Mouse (Mus musculus) cortical plate, adult 2 months (tissue): ENCODE measurements around the gene Pcyt2. TPM values are rescaled to one million over a fixed set of nuclear protein-coding genes. Genes with fewer than 3 reads are reported as not detected.

Experiments used
- H3K27ac ChIP-seq: fragments of 200-500 bp; 2 replicates; pipeline ENCODE4 v1.5.1; 2012; ENCODE audit warnings: low read length, control low read depth, inconsistent platforms; ENCODE audit not compliant: insufficient read depth
- H3K4me1 ChIP-seq: fragments of 200-500 bp; 2 replicates; pipeline ENCODE4 v1.6.1; 2011; ENCODE audit warnings: low read length; ENCODE audit not compliant: control insufficient read depth, insufficient read depth
- H3K4me3 ChIP-seq: fragments of 200-500 bp; 2 replicates; pipeline ENCODE4 v1.5.1; 2011; ENCODE audit warnings: mild to moderate bottlenecking, low read length, control low read depth; ENCODE audit not compliant: insufficient read depth
- CTCF ChIP-seq: fragments of 200-500 bp; IDR thresholded peaks from 2 replicates; pipeline ENCODE4 v1.5.1; 2011; ENCODE audit warnings: mild to moderate bottlenecking, control low read depth, low read length; ENCODE audit not compliant: insufficient read depth; ENCODE audit errors: extremely low read depth
- POLR2A ChIP-seq: fragments of 200-500 bp; IDR thresholded peaks from 2 replicates; pipeline ENCODE4 v1.6.1; 2011; ENCODE audit warnings: mild to moderate bottlenecking, low read length, control low read depth; ENCODE audit not compliant: insufficient read depth; ENCODE audit errors: extremely low read depth
- polyA plus RNA-seq: library from polyadenylated mRNA; depleted of rRNA; stranded (reverse); fragments of >200 nt; gene quantifications from 2 replicates; pipeline ENCODE4 v1.2.3, GENCODE M21; 2012

Pcyt2 gene
- polyA plus RNA-seq, 1 experiment, result 281 TPM

DNA sequence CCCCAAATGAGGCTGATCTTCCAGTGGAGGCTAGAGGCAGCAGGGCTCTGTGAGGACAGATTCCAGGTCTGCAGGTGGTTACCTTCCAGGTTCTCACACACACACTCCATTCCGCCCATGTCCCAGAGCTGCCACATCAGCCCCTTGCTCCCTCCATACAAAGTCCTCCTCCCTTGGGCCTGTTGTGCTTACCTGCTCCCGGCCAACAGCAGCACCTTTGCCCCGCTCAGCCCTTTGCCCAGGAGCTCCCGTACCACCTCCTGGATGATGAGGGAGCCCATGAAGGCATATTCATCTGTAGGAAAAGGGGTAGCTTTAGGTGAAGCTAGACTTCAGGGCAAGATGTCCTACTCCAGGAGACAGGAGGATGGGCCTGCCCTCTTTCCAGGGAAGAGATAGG, 39.6 kb upstream of the Pcyt2 start:
- H3K4me3 ChIP-seq, result no peak overlapping the region
- H3K27ac ChIP-seq, result no peak overlapping the region
- TF ChIP-seq POLR2A (no peak), CTCF (no peak)
- H3K4me1 ChIP-seq, result no peaks in the 10 kb centered on the region

- Histone ChIP-seq H3K4me1 (no peaks in the 10 kb centered on the region), H3K4me3 (no peak overlapping the region), H3K27ac (no peak overlapping the region)
- no peak for TF ChIP-seq POLR2A
- no peak for TF ChIP-seq CTCF
These were observed 37.0 kb upstream of the Pcyt2 start for GRCm38 (mm10) chr11:120654741-120655140.

- Histone ChIP-seq H3K4me1 (no peaks in the 10 kb centered on the region), H3K4me3 (no peak overlapping the region), H3K27ac (no peak overlapping the region)
- TF ChIP-seq CTCF, result 0 out of 2 replicates have a peak, but pooled peaks have one; percentile 16
- no peak for TF ChIP-seq POLR2A
These were observed 34.1 kb upstream of the Pcyt2 start for GRCm38 (mm10) chr11:120651872-120652271.

GRCm38 (mm10) chr11:120648001-120648476, 30.3 kb upstream of the Pcyt2 start, which contains the start of gene Myadml2:
Myadml2 (minus strand) TSS chr11:120648158.
- peak within 1 kb of the TSS; percentile 78 for H3K4me3 ChIP-seq
- TF ChIP-seq CTCF (no peak), POLR2A (peak; percentile 53; the same call in 1 of the 2 replicates)
- peak within 1 kb of the TSS; percentile 82 for H3K27ac ChIP-seq
- no peaks in the 10 kb centered on the region for H3K4me1 ChIP-seq

DNA sequence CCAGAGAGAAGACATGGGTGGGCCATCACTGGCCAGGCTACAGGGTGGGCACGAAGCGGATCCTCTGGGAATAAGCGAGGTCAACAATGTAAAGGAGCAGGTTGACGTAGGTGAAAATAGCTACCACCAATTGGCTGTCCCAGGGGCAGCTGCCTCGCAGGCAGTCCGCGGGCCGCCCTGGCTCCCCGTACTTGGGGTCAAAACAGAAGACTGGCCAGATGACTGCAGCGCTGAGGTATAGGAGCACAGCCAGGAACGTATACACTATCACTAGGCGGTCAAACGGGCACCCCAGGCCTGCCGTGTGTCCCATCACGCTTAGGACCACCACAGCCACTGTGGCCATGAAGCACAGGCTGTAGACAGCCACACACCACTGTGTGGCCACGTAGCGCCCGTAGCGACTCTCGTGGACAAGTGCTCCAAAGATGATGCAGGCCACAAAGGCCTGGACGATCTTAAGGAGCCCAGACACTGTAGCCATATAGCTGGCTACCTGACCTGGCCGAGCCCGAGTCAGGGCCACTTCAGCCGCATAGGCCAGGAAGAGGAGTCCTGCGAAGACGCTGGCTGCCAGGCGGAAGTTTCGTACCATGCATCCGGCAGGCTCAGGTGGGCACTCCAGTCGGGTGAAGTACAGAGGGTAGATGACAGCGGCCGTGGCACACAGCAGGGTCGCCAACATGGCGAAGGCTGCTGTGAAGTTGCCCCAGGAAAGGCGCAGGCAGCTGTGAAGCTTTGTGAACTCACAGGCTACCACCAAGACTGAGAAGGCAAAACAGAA, 29.5 kb upstream of the Pcyt2 start:
- no peak for TF ChIP-seq POLR2A
- Histone ChIP-seq H3K27ac (peak overlapping the region; percentile 82; the same call in 1 of the 2 replicates), H3K4me1 (no peaks in the 10 kb centered on the region), H3K4me3 (peak overlapping the region; percentile 78)

- TF ChIP-seq CTCF, result no peak
- peak; percentile 49; the same call in 1 of the 2 replicates for TF ChIP-seq POLR2A
These were observed 25.9 kb upstream of the Pcyt2 start, which contains the start of gene Pycr1 for GRCm38 (mm10) chr11:120643601-120643987. Pycr1 (minus strand) TSS chr11:120643769.

GRCm38 (mm10) chr11:120642939-120643600, 25.3 kb upstream of the Pcyt2 start:
- Histone ChIP-seq H3K4me1 (no peaks in the 10 kb centered on the region), H3K4me3 (peak overlapping the region; percentile 34), H3K27ac (no peak overlapping the region)
- TF ChIP-seq CTCF, result no peak
- no peak for TF ChIP-seq POLR2A

More at GRCm38 (mm10) chr11:120643601-120643987, 25.9 kb upstream of the Pcyt2 start, which contains the start of gene Pycr1:
- H3K4me1 ChIP-seq, result no peaks in the 10 kb centered on the region
- no peak within 1 kb of the TSS for H3K27ac ChIP-seq
- H3K4me3 ChIP-seq, result peak within 1 kb of the TSS; percentile 34

DNA sequence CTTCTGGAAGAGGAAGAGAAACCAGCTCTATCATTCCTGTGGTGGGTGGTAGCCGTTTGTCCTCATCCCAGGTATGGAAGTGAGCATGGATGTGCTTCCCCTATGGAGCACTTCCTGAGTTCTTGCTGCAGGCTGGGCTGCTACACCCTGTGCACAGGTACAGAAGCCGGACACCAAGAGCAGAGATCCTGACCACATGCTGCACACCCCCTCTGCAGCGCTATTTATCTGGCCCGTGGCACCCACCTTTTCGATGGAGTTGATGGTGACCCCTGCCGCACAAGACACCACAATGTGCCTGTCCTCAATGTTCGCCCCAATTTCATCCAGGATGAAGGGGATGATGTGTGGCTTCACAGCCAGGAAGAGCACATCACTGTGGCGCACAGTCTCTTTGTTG, 24.1 kb upstream of the Pcyt2 start:
- Histone ChIP-seq H3K4me3 (no peak overlapping the region), H3K27ac (no peak overlapping the region), H3K4me1 (no peaks in the 10 kb centered on the region)
- TF ChIP-seq POLR2A (no peak), CTCF (no peak)

- Histone ChIP-seq H3K4me1 (no peaks in the 10 kb centered on the region), H3K4me3 (no peak overlapping the region), H3K27ac (no peak overlapping the region)
- TF ChIP-seq POLR2A, result no peak
- TF ChIP-seq CTCF, result no peak
These were observed 23.5 kb upstream of the Pcyt2 start for GRCm38 (mm10) chr11:120641255-120641654.
